Mouse (Mus musculus) brain, embryonic 18.5 days (tissue): ENCODE results near the gene Rps3.

Source experiments
- DNase-seq: peaks from one replicate; pipeline ENCODE4 v3.0.0-alpha.2; 2012; ENCODE audit warnings: low read depth, low spot score

Rps3 gene

GRCm38 (mm10) chr7:99443164-99443563, 40.4 kb downstream of the Rps3 start:
- DNase-seq = no peak

- no peak for DNase-seq
Observed at GRCm38 (mm10) chr7:99441534-99442072, 41.9 kb downstream of the Rps3 start.

GRCm38 (mm10) chr7:99438881-99439280, 44.7 kb downstream of the Rps3 start:
- DNase-seq = no peak

DNA sequence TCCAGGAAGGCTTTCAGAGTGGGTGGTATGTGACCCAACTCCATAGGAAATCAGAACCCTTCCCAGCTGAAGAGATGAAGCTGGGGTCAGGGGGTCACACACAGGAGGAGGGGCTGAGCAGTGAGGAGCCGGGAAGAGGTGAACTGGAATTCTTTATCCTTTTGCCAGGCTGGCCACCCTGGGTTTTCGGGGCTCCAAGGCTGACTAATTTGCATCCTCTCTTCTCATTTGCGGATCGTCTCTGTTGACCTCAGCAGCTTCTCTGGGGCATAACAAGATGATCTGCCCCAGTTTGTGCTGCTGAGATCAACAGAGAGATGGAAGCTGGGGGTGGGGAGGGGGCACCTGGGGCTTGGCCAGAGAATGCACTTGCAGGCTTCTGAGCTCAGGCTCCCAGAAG, 47.0 kb downstream of the Rps3 start:
- no peak for DNase-seq

- DNase-seq = no peak
Observed at GRCm38 (mm10) chr7:99434672-99435250, 48.8 kb downstream of the Rps3 start.

- DNase-seq = no peak
Observed at GRCm38 (mm10) chr7:99432863-99433262, 50.7 kb downstream of the Rps3 start.

GRCm38 (mm10) chr7:99432248-99432647, 51.3 kb downstream of the Rps3 start:
- no peak for DNase-seq

GRCm38 (mm10) chr7:99430246-99430645, 53.3 kb downstream of the Rps3 start:
- DNase-seq = no peak

- DNase-seq = no peak
Observed at GRCm38 (mm10) chr7:99429786-99430185, 53.8 kb downstream of the Rps3 start.

- DNase-seq = no peak
Observed at GRCm38 (mm10) chr7:99428836-99429235, 54.7 kb downstream of the Rps3 start.

- DNase-seq = no peak
Observed at GRCm38 (mm10) chr7:99427987-99428386, 55.6 kb downstream of the Rps3 start.
